Mouse (Mus musculus) heart, postnatal 25 days (tissue): Measurements from ENCODE around the gene Foxp4. TPM values are rescaled to one million over a fixed set of nuclear protein-coding genes. Genes with fewer than 3 reads are reported as not detected.

Source experiments
- DNase-seq: peaks from one replicate; pipeline ENCODE4 v3.0.0; 2022; ENCODE audit warnings: low spot score
- intact Hi-C: fragments of 180-260 bp; cut with DNase I; formaldehyde crosslinking; loops from one replicate; pipeline ENCODE4 v1.15.1; 2025
- total RNA-seq, 2 experiments: library from RNA; stranded (reverse); gene quantifications; 2 replicates each; pipeline ENCODE4 v1.2.3; 2021

Foxp4 gene
- 1 to 10 TPM; 9.4 to 9.6 TPM for total RNA-seq

DNA sequence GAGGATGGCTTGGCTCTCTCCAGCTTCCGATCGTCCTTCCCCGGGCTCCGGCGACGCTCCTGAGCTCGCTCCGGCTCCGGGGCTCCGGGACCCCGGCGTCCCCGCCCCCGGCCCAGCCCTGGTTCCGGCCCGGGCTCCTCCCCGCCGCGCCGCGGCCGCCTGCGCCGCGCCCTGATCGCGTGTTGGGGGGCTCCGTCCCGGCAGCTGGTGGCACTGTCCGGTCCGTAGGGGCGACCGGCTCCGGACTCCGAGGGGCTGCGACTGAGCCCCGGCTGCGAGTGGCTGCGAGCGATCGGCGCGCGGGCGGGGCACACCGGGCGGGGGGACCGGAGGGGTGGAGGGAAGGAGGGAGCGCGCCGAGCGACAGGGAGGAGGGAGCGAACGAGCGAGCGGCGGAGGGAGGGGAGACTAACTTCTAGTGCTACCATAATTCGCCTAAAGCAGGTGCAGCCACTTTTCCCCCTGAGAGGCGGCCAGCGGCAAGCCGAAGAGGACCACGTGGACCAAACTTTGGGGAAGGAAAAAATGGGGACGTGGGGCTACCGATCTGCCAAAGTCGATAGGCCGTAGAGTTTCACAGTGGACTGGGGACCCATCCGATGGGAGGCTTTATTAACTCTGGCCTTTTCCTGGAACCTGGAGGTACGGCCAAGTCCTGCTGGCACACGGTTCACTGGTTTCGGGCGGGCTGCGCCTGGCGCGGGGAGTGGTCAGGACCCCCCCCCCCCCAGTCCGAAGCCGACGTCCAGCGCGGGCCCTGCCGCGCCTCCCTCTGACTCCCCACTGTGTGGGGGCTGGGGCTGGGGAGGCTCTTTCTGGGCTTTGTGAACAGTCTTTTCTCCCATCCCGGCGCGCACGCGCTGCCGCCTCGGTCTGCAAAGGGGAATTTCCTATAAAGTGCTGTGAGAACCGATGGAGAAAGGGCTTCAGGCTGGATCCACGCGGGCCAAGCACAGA is at the start of gene Foxp4:
Foxp4 (minus strand) TSS at position 263 of the 957 bp plus-strand sequence.
- intact Hi-C loops: loop anchor here (2.0 to 5.0 kb wide), 4 partner anchors 47 to 173 kb away; no protein-coding TSS in a partner anchor
- peak; percentile 67 for DNase-seq

DNA sequence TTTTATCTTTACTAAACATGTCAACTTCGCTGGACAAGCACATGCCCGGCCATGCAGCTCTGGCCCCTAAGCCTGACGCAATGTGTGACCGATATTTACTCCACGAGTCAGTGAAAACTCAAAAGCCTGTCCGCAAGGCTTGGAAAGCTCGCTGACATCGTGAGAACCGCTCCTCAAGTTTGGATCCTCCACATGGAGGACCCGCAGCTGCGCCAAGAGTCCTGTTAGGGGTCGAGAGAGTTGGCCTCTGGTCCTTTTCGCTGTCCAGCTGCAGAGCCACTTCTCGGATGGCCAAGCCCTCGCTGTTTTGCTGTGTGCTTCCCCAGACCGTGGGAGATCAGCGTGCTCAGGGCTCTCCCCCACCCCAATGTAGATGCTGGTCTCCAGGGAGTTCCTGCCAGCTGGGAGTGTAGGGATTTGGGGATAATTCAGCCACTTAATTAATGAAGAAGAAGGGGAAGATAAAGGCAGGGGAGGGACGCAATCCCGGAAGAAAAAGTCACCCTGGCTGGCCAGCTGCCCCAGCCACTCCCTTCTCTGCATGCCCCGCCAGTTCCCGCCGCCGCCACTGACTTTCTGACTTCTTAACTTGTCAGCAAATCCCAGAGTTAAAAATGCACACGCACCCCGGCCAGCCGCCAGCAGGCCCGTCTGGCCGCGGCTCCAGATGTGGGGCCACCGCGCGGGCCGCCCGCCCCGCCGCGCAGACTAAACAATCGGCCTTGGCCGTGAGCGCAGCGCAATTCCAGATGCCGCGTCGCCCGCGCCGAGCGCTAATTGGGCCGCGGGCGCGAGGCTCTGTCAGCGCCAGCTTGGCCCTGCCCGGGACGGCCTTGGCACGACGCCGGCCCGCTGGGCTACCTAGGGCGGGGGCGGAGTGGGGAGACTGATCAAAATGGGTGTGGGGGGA is 49.4 kb upstream of the Foxp4 start:
- peak; percentile 66 for DNase-seq
- intact Hi-C loops: loop anchor here (5.0 kb wide), 1 partner anchor 52 kb away; the partner anchor contains the start of gene Foxp4

DNA sequence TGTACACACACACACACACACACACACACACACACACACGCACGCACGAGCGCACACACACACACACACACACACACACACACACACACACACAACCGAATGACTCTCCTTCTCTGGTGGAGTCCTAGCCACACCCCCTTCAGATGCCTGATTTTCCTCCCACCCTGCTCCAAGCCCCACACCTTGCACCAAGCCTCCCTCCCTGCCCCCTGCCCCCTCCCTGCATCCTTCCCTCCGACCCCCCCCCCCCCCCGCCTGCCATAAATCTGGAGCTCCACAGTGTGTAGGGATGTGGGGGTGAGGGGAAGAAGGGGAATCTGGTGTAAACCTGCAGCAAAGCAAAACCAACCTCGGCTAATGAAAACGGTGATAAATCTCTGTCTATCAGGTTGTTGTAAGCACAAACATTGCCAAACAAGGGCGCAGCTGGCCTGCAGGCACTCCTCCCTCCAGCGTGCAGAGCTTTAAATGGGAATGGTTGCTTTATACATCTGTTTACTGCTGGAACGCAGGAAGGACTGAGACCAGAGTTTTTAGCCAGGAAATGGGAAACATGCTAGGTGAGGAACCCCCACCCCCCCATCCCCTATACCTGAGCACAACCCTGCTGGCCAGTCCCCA is 41.5 kb upstream of the Foxp4 start:
- intact Hi-C loops: no loop called here
- DNase-seq: no peak

DNA sequence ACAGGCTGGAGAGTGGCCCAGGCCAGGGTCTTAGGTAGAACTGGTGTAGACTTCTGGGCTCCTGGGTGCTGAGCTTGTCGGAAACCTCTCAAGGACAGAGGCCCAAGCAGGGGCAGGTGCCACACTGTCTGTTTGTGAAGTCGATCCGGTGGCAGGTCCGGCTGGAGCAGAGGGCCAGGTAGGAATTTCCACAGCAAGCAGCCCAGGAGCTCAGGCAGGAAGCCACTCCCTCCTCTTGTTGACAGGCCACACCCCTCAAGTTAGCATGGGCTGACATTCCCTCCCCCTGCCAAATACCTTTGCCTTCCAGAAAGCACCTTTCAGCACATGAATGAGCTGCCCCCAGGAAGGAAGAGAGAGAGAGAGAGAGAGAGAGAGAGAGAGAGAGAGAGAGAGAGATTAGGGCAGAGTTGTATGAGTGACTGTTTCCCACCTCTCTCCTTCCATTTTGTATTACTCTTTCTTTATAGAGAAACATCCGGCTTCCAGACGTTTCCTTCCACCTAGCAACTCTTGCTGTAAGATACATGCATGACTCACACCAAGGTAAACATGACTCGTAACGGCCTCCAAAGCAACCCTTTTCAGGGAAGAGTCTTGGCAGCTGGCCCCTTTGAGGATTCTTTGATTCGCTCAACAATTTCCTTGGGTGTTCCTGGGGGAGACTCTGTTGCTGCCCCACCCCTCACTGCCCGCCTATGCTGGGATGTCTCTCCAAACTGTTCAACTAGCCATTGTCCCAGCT is 33.8 kb upstream of the Foxp4 start:
- no peak for DNase-seq
- intact Hi-C loops: no loop called here

DNA sequence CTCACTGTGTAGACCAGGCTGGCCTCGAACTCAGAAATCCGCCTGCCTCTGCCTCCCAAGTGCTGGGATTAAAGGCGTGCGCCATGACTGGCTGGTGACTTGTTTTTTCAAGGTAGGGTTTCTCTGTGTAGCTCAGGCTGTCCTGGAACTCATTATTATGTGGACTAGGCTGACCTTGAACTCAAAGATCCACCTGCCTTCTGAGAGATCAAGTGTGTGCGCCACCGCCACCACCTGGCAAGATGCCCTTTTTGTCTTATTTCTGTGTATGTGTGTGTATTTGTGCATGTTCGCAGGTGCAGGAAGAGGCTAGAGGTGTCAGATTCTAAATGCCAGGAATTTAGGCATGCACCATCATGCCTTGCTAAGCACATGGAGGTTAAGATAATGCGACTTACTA is 32.0 kb upstream of the Foxp4 start:
- intact Hi-C loops: no loop called here
- no peak for DNase-seq

DNA sequence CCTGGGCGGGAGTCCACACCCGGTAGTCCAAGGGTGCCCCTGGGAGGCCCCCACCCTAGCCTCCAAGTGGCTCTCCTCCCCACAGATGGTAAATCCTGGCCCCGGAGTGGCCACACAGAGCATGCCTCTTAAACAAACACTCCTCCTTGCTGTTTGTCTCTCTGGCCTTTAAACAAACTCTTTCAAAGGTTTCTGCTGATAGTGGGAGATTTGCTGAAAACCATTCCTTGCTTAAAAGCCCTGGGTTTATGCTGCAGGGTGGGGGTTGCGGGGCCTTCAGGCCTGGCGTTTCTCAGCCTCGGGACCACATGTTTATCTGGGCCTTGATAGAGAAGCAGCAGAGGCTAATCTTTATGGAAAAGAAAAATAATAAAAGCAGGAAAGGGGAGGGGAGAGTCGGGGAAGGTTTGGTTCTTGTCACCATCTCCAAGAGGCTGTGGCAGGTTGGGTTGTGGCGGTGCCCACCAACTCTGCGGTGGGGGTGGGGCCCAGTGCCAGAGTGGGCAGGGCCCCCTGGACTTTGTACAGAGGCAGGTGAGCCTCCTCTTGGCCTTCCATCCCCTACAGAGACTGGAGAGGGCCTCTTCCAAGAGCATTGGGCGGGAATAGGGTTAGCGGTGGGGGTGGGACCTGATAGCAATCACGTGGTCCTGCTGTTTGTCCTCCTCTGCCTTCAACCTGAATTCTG is 30.8 kb upstream of the Foxp4 start:
- intact Hi-C loops: no loop called here

DNA sequence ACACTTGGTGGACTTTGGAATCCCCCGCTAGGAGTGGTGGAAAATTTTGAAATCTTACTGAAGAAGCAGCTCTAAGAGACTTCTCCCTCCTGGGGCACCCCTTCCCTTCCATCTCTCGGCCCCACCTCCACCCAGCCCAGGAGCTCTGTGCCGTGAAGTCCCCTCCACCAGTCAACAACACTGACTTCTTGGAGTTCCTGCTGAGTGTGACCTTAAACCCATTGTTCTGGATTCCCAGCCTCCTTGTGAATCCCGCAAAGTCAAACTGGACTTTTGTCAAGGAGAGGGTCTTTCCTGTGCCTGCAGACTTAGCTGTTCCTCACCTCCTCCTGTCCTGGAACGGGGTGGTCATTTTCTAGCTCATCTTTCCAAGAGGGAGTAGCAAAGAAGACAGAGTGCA is 28.8 kb upstream of the Foxp4 start:
- no peak for DNase-seq
- intact Hi-C loops: no loop called here

More for the DNA sequence above, 30.8 kb upstream of the Foxp4 start:
- no peak for DNase-seq

DNA sequence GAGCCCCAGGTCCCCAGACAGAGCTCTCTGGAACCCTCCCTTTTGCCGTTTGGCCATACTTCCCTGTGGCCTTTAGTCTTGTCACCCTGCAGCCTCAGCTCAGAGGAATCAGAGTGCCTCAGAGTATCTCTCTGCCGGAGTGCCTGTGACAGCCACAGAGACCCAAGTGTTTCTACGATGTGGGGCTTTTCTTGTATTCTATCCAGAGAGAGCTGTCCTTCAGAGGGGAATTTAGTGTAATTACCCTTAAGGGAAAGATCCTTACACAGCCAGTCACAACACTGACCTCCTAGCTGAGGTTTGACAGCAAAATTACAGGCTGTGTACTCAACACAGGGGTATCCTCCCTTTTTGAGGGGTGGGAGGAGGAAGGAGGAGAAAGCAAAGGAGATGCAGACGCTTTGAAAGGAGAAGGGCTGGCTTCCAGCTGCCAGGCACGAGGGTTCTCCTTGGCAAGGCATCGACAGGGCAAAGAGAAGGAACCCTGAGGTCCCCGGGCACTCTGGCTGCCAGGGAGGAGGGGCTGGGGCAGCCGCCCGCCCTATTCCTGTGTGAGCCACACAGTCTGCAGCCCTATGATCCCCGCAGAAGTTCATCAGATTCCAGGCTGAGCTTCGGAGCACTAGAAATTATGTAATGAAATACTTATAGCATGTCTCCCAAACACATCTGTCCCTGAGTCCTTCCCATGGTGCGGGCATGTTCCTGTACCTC is 28.1 kb upstream of the Foxp4 start:
- no peak for DNase-seq
- intact Hi-C loops: no loop called here

DNA sequence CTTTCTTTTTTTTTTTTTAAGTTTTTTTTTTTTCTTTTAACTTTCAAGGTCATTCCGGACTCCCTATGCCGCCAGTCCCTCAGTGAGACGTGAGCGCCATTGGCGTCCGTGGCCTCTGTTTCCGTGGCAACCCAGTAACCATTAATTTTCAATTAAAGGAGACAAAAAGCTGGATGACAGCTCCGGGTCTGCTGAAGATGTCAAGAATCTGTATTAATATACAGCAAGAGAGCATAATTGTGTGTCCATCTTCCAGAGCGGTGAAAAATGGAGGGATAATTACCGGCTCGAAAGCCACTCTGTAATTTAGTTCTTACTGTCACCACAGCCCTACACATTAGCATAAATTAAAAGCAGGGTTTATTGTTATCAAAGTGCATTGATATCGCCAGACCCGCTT is 27.0 kb upstream of the Foxp4 start:
- intact Hi-C loops: no loop called here
- no peak for DNase-seq

DNA sequence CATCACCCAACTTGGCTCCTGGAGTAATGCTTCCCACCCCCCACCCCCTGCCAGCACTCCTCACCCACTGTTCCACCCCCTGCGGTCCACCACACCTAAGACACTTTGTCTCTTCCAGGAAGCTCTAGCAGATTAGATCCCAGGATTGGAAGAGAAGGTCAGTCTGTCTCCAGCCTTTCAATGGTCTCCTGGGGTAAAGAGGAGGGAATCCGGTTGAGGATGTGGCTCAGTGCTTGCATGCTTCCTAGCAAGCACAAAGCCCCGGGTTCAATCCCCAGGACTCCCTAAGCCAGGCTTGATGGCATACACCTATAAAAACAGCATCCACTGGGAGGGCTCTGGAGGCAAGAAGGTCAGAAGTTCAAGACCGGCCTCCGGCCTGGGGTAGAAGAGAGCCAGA is 26.4 kb upstream of the Foxp4 start:
- no peak for DNase-seq
- intact Hi-C loops: no loop called here

DNA sequence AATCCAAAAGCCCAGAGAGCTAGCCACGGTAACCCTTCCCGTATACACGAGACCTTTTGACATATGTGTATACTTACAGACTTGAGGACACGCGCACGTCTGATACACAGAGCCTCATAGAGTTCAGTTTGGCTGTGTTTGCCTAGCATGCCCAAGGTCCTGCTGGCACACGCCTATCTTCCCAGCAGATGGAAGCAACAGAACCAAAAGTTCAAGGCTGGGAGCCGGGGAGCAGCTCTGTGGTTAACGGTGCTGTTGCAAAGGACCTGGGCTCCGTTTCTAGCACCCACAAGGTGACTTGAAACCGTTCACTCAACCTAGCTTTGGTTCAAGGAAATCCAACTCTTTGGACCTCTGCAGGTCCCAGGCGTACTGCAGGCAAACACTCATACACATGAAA is 25.0 kb upstream of the Foxp4 start:
- intact Hi-C loops: no loop called here
- no peak for DNase-seq

DNA sequence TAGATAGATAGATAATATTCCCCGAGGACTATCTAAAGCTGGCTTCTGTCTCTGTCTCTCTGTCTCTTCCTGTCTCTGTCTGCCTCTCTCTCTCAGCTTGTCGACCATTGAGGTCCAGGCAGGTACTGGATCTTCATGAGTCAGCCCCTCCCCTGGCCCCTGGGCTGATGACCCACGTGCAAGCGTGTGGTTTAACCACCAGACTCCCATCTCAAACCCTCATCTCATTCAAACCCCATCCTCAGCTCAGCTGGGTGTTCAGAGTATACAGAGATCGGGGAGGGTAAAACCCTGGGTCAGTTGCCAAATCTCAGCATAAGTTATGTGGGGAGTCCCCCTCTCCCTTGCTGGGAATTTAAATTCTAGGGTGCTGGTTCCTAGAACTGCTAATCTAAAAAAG is 24.3 kb upstream of the Foxp4 start:
- DNase-seq: no peak
- intact Hi-C loops: no loop called here

DNA sequence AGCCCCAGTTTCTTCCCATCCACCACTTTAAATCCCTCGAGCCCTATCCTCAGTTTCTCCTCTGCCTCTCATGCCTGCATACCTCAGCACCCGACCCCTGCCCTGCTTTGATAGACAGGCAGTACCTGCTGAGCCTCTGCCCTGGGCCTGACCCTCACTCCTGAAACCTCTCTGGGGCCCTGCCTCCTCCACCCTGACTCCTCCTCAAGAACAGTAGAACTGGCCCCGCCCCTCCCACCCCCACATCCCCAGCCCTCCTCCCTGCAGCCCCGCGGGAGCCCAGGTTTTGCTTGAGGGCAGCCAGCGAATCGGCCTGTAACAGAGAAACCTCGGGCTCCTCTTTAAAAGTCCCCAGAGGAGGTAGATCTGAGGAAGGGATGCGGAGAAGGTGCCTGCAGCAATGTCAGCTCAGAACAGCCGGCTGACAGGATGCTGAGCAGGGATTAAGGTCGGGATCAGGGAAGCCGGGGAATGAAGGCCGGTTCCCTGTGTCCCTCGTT is 22.5 kb upstream of the Foxp4 start:
- no peak for DNase-seq
- intact Hi-C loops: no loop called here

DNA sequence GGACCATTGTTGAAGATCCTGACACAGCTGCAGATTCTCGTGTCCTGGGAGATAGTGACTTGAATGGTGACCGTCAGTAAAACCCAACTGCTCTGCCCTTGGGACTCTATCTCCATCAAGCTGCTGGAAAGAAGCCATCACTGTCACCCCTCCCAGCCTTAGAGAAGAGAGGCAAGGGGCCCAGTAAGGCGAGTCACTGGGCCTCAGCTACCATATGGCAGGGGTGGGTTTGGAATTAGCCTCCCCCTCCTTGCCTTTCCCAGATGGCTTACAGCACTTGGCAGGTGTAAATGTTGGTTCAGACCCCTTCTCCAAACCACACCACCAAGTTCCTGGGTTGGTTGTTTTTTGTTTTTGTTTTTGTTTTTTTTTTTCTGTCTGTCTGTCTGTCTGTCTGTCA is 21.7 kb upstream of the Foxp4 start:
- intact Hi-C loops: no loop called here
- no peak for DNase-seq

DNA sequence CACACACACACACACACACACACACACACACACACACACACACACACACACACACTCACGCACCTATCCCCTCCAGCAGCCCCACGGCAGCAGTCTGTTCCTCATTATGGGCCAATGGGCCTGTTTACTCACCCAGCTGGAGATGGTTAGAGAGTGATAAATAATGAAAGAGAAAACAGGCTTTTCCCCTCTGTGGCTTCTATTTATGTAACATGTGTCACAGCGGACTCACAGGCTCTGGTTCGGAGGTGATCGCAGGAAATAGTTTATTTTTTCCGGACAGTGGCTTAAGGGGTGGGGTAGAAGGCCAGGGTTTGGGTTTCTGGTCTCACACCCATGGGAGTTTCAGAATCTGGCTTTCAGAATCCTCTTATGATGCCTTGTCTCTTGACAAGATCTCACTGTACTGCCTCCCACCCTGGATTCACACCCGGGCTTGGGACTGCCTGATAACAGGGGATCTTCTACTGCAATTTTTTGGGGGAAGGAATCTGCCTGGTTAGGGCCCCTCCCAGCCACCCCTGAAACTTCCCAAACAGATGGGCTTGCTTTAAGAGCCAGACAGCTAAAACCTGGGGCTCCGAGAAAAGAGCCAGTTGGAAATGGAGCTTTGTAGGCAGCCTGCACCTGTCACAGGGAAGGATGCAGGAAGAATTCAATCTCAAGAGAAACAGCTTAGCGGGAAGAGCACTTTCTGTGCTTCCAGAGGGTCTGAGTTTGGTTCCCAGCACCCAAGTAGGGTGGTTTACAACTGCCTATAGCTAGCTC is 18.8 kb upstream of the Foxp4 start:
- no peak for DNase-seq
- intact Hi-C loops: no loop called here

DNA sequence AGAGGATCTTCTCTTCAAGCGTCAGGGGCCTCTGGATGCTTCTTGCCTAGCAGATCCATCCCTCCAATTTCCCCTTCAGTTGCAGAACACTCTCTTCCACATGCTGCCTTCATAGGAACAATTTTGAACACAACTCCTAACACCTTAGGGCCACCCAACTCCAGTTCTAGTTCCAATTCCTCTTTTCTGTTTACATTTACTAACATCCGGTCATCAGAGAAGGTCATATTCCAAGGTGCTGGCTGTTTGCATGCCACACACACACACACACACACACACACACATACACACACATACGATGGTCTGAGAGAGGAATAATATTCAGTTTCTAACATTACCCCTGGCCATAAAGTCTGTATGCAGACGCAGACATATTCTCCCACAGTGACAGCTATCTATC is 17.6 kb upstream of the Foxp4 start:
- DNase-seq: no peak
- intact Hi-C loops: no loop called here

DNA sequence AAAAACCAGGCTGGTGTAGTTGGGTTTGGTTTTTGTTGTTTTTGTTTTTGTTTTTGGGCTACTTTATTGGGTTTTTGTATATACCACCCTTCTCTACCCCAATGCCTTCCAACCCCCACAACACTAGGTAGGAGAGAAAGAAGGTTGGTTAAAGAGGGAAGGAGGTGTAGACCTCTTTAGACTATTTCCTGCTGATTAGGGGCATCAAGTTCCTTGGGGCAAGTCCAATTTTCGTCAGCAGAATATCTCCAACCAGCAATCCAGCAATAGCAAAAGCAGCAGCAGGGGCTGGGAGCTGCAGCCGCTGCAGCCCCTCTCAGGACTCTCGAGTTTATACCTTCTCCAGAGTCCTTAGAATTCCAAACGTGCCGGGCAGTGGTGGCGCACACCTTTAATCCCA is 14.4 kb upstream of the Foxp4 start:
- no peak for DNase-seq
- intact Hi-C loops: no loop called here
